Mouse (Mus musculus) erythroblast, embryonic 14.5 days (primary cell): Measurements from ENCODE around the gene Slc35b2.

Experiments
- GATA1 ChIP-seq: IDR thresholded peaks from 2 replicates; pipeline ENCODE4 v1.6.1; 2012; ENCODE audit warnings: low read length, inconsistent platforms, mixed read lengths
- TAL1 ChIP-seq: IDR thresholded peaks from 3 replicates; pipeline ENCODE4 v1.6.1; 2012; ENCODE audit warnings: low read length, inconsistent platforms, mixed read lengths

DNA sequence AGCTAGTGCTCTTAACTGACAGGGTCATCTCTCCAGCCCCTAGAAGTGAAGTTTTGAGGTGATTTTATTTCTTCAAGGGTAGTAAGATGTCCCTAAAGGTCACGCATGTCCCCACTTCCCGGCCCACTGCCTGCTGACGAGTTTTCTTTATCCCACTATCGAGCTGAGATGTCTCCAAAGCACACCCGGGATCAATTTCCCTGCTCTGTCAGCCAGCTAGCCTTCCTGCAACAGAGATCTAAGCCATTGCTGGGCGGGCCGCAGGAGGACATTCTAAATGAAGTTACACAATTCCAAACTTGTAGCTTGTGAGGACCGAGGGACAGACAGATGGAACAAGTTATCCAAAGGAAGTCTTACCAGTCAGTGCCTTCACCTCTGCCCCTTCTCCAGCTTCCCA lies 36.6 kb downstream of the Slc35b2 start:
- TF ChIP-seq TAL1 = no peak
- TF ChIP-seq GATA1 = no peak
